Mouse (Mus musculus) megakaryocyte, embryonic 14.5 days (primary cell): Measurements from ENCODE around the gene Gm43552.

Source experiments
- FLI1 ChIP-seq: IDR thresholded peaks from 2 replicates; pipeline ENCODE4 v1.6.1; 2012; ENCODE audit warnings: low read length, inconsistent platforms, mixed read lengths
- GATA1 ChIP-seq: IDR thresholded peaks from 3 replicates; pipeline ENCODE4 v1.6.1; 2012; ENCODE audit warnings: mixed read lengths, low read length, inconsistent platforms, borderline replicate concordance

- TF ChIP-seq FLI1: no peak
- TF ChIP-seq GATA1: no peak
Observed at GRCm38 (mm10) chr5:65521803-65522202, 29.2 kb upstream of the Gm43552 start.
